Comparison of ENCODE assay signal across 8 mouse cellular contexts in the genomic region with DNA sequence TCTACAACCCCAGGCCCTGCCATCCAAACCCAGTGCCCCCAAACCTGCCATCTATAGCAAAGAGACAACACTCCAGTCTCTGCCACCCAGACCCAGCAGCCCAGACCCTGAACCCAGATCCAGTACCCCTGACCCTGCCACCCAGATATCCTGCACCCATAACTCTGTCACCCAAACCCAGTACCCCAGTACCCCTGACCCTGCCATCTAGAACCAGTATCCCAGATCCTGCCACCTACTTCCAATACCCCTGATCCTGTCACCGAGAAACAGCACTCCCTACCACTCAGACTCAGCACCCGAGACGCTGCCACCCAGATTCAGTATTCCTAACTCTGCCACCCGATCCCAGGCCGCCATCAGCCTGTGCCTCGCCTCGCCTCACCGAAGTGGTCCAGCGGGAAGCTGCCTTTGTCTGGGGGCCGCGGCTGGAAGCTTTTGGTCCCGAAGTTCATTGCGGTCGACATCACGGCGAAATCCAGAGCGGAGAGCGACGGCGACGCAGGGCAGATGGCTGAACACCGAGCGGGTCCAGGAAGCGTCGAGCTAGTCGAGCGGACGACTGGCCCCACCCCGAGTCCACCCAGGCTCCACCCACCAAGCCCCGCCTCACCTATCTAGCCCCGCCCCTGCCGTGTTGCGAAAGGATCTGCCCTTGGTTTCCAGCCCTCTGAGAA. TPM values are rescaled to one million over a fixed set of nuclear protein-coding genes. Genes with fewer than 3 reads are reported as not detected.
DNase-seq lines count a peak whose midpoint lies in the region; ATAC-seq and TF ChIP-seq lines count a peak whose summit lies in the region.

No protein-coding gene starts in this region.

- peak overlapping the region; percentile 96 to 99 (median 98) for H3K4me3 ChIP-seq in CH12.LX (replicated peaks in 1 of 3; ENCODE audit: low read depth in 2 of 3, low read length in 2 of 3, poor library complexity in 1 of 3)
- H3K4me3 ChIP-seq in forebrain, embryonic 11.5 days (ENCODE audit: low read depth, low read length), result peak overlapping the region; percentile 58
- H3K4me3 ChIP-seq in heart, postnatal 0 days (ENCODE audit: low read depth, low read length), result peak overlapping the region; percentile 68
- peak overlapping the region; percentile 86 for H3K4me3 ChIP-seq in liver, postnatal 0 days (ENCODE audit: low read depth, low read length)
- peak overlapping the region; percentile 82 for H3K4me3 ChIP-seq in neural tube, embryonic 14.5 days (ENCODE audit: low read depth, low read length)

- H3K9me3 ChIP-seq in CH12.LX (replicated peaks; ENCODE audit: low read length), result no peaks in the 10 kb centered on the region
- no peaks in the 10 kb centered on the region for H3K9me3 ChIP-seq in forebrain, embryonic 11.5 days (ENCODE audit: control insufficient read depth, low read length)
- H3K9me3 ChIP-seq in heart, postnatal 0 days (replicated peaks; ENCODE audit: control insufficient read depth, low read length), result no peaks in the 10 kb centered on the region
- H3K9me3 ChIP-seq in liver, postnatal 0 days (ENCODE audit: low read length), result no peaks in the 10 kb centered on the region
- no peaks in the 10 kb centered on the region for H3K9me3 ChIP-seq in neural tube, embryonic 14.5 days (ENCODE audit: control insufficient read depth, low read length)

- no peak for TF ChIP-seq EP300 in CH12.LX (IDR thresholded peaks at IDR 0.05; ENCODE audit: low read length)
- no peak for TF ChIP-seq EP300 in heart, postnatal 0 days (IDR thresholded peaks at IDR 0.05; ENCODE audit: low read depth)
- no peak for TF ChIP-seq EP300 in liver, postnatal 0 days (IDR thresholded peaks at IDR 0.05; ENCODE audit: low read depth)

- H3K36me3 ChIP-seq in CH12.LX (replicated peaks in 1 of 2; ENCODE audit: control insufficient read depth in 1 of 2, insufficient read depth in 1 of 2, low read length in 1 of 2), result peaks cover 19 to 28% of the 10 kb centered on the region in 2 experiments
- peaks cover 5% of the 10 kb centered on the region; the same call in 1 of the 2 replicates for H3K36me3 ChIP-seq in forebrain, embryonic 11.5 days (ENCODE audit: control insufficient read depth, insufficient read depth, low read length)
- peaks cover 25% of the 10 kb centered on the region for H3K36me3 ChIP-seq in heart, postnatal 0 days (replicated peaks; ENCODE audit: control insufficient read depth, insufficient read depth, low read length)
- H3K36me3 ChIP-seq in liver, postnatal 0 days (replicated peaks; ENCODE audit: insufficient read depth, low read length), result peaks cover 23% of the 10 kb centered on the region
- H3K36me3 ChIP-seq in neural tube, embryonic 14.5 days (ENCODE audit: control insufficient read depth, insufficient read depth, low read length), result peaks cover 18% of the 10 kb centered on the region

- H3K4me1 ChIP-seq in CH12.LX (ENCODE audit: control insufficient read depth in 1 of 2, insufficient read depth in 2 of 2), result peaks cover 3 to 12% of the 10 kb centered on the region in 2 experiments; a peak in 3 of 4 replicates
- H3K4me1 ChIP-seq in forebrain, embryonic 11.5 days (replicated peaks; ENCODE audit: control insufficient read depth, insufficient read depth, low read length), result 0 out of 2 replicates have a peak, but pooled peaks cover 2% of the 10 kb centered on the region
- 0 out of 2 replicates have a peak, but pooled peaks cover 5% of the 10 kb centered on the region for H3K4me1 ChIP-seq in heart, postnatal 0 days (ENCODE audit: control insufficient read depth, insufficient read depth)
- peaks cover 20% of the 10 kb centered on the region for H3K4me1 ChIP-seq in liver, postnatal 0 days (ENCODE audit: insufficient read depth)
- peaks cover 6% of the 10 kb centered on the region for H3K4me1 ChIP-seq in neural tube, embryonic 14.5 days (ENCODE audit: control insufficient read depth, insufficient read depth, low read length)

- peak; percentile 90 for DNase-seq in CH12.LX (ENCODE audit: extremely low read depth)
- peak; percentile 89 for DNase-seq in c-Kit-positive CD71-positive TER-119-negative erythroid progenitor cells, embryonic 14.5 days (ENCODE audit: low read depth)
- DNase-seq in forebrain, embryonic 11.5 days (ENCODE audit: low spot score), result peak; percentile 97
- DNase-seq in heart, postnatal 0 days (ENCODE audit: low spot score), result peak; percentile 94
- peak; percentile 98 to 99 for DNase-seq in kidney, postnatal 4 days
- peak; percentile 99 for DNase-seq in liver, postnatal 0 days
- peak; percentile 98 for DNase-seq in testis, postnatal 10 days (ENCODE audit: low spot score)

- peak overlapping the region; percentile 45 for H3K27ac ChIP-seq in CH12.LX (ENCODE audit: insufficient read depth, low read depth)
- H3K27ac ChIP-seq in forebrain, embryonic 11.5 days (ENCODE audit: low read depth, low read length), result 0 out of 2 replicates have a peak overlapping the region, but pooled peaks have one; percentile 3
- peak overlapping the region; percentile 79 for H3K27ac ChIP-seq in heart, postnatal 0 days (ENCODE audit: low read depth)
- peak overlapping the region; percentile 77 for H3K27ac ChIP-seq in liver, postnatal 0 days (ENCODE audit: low read depth)
- peak overlapping the region; percentile 64; the same call in 1 of the 2 replicates for H3K27ac ChIP-seq in neural tube, embryonic 14.5 days (ENCODE audit: low read depth, low read length)

- under 1% methylated on average over 33 of the region's 33 CpGs for WGBS in forebrain, embryonic 11.5 days
- WGBS in heart, postnatal 0 days, result under 1% methylated on average over 33 of the region's 33 CpGs
- WGBS in liver, postnatal 0 days (ENCODE audit: insufficient replicate concordance), result under 1% methylated on average over 33 of the region's 33 CpGs
- under 1% methylated on average over 33 of the region's 33 CpGs for WGBS in neural tube, embryonic 14.5 days

- H3K79me2 ChIP-seq in CH12.LX (replicated peaks; ENCODE audit: control insufficient read depth, extremely low read depth, insufficient read depth, poor library complexity, severe bottlenecking), result peaks cover 11% of the 10 kb centered on the region

- TF ChIP-seq CTCF in CH12.LX (conservative IDR thresholded peaks at IDR 0.05 in 1 of 2, IDR thresholded peaks at IDR 0.05 in 1 of 2; ENCODE audit: low read depth in 2 of 2, low read length in 2 of 2), result no peak
- TF ChIP-seq CTCF in heart, postnatal 0 days (IDR thresholded peaks at IDR 0.05; ENCODE audit: low read depth), result no peak
- TF ChIP-seq CTCF in liver, postnatal 0 days (IDR thresholded peaks at IDR 0.05; ENCODE audit: low read depth), result no peak

- H3K4me2 ChIP-seq in CH12.LX (ENCODE audit: insufficient read depth, low read depth, poor library complexity, severe bottlenecking), result peak overlapping the region; percentile 91
- H3K4me2 ChIP-seq in forebrain, embryonic 11.5 days (ENCODE audit: low read depth, low read length, severe bottlenecking), result peak overlapping the region; percentile 80
- peak overlapping the region; percentile 95 for H3K4me2 ChIP-seq in heart, postnatal 0 days (ENCODE audit: low read depth, low read length)
- H3K4me2 ChIP-seq in liver, postnatal 0 days (ENCODE audit: low read depth, low read length), result peak overlapping the region; percentile 84
- H3K4me2 ChIP-seq in neural tube, embryonic 14.5 days (ENCODE audit: low read depth, low read length), result peak overlapping the region; percentile 98

- peak; percentile 91 for ATAC-seq in forebrain, embryonic 11.5 days (replicated peaks; ENCODE audit: low FRiP score)
- ATAC-seq in heart, postnatal 0 days (ENCODE audit: insufficient read depth, low read depth), result peak; percentile 93
- peak; percentile 93 for ATAC-seq in liver, postnatal 0 days
- peak; percentile 94 for ATAC-seq in neural tube, embryonic 14.5 days (ENCODE audit: low read depth)

- peaks cover 12% of the 10 kb centered on the region for H3K27me3 ChIP-seq in CH12.LX (replicated peaks)
- H3K27me3 ChIP-seq in forebrain, embryonic 11.5 days (ENCODE audit: control insufficient read depth, insufficient read depth, low read length), result no peaks in the 10 kb centered on the region
- no peaks in the 10 kb centered on the region for H3K27me3 ChIP-seq in heart, postnatal 0 days (ENCODE audit: control insufficient read depth, insufficient read depth, low read length)
- no peaks in the 10 kb centered on the region for H3K27me3 ChIP-seq in liver, postnatal 0 days (ENCODE audit: insufficient read depth, low read length)
- H3K27me3 ChIP-seq in neural tube, embryonic 14.5 days (ENCODE audit: control insufficient read depth, insufficient read depth, low read length), result no peaks in the 10 kb centered on the region

- in situ Hi-C loops in CH12.LX (cut with MboI; ENCODE audit: low pct_ligation_motif_present, low pct_unique_long_range_greater_than_20kb, low sequenced_read_pairs), result no loop called here

- dilution Hi-C loops in CH12.LX (cut with MboI; ENCODE audit: extremely low pct_ligation_motif_present, extremely low pct_unique_long_range_greater_than_20kb, low sequenced_read_pairs), result no loop called here

- TF ChIP-seq RAD21 in CH12.LX (IDR thresholded peaks at IDR 0.05; ENCODE audit: low read depth, low read length), result no peak

- peak overlapping the region; percentile 95 for H3K9ac ChIP-seq in CH12.LX (ENCODE audit: insufficient read depth, low read depth)
- peak overlapping the region; percentile 83 for H3K9ac ChIP-seq in forebrain, embryonic 11.5 days (ENCODE audit: low read length)
- H3K9ac ChIP-seq in heart, postnatal 0 days (replicated peaks; ENCODE audit: low read depth, low read length), result peak overlapping the region; percentile 79
- H3K9ac ChIP-seq in liver, postnatal 0 days (replicated peaks), result peak overlapping the region; percentile 88
- peak overlapping the region; percentile 92 for H3K9ac ChIP-seq in neural tube, embryonic 14.5 days (replicated peaks; ENCODE audit: low read depth, low read length)

- TF ChIP-seq POLR2A in CH12.LX (IDR thresholded peaks at IDR 0.05; ENCODE audit: low read depth, low read length), result peak; percentile 57; the same call in 1 of the 2 replicates

RNA-seq across cellular contexts. Expression of a gene that starts 6.4 kb away (rescaled TPM):
- 30.1 and 38.8 TPM in 2 replicates for total RNA-seq in CH12.LX (2012; rRNA removed)
- total RNA-seq in CH12.LX (2014; rRNA removed), result 32.1 and 32.3 TPM in 2 replicates
- polyA plus RNA-seq in CH12.LX (2012; ENCODE audit: insufficient read length, low read depth), result 70.1 and 74.0 TPM in 2 replicates
- polyA plus RNA-seq in forebrain, embryonic 11.5 days (2014; fragmentation: Nextera tagmentation; extraction: Ambion mirVana), result 103 and 130 TPM in 2 replicates
- 120 and 123 TPM in 2 replicates for total RNA-seq in heart, postnatal 0 days (2014; rRNA removed; ENCODE audit: low replicate concordance)
- 88.6 and 97.6 TPM in 2 replicates for polyA plus RNA-seq in heart, postnatal 0 days (2015; fragmentation: Nextera tagmentation; extraction: Ambion mirVana)
- 34.4 and 37.1 TPM in 2 replicates for polyA plus RNA-seq in liver, postnatal 0 days (2015; fragmentation: Nextera tagmentation; extraction: Ambion mirVana)
- polyA plus RNA-seq in neural tube, embryonic 14.5 days (2014; fragmentation: Nextera tagmentation; extraction: Ambion mirVana), result 108 and 113 TPM in 2 replicates

RNA-seq across cellular contexts. Expression of a gene that starts 7.6 kb away (rescaled TPM):
- not detected in 2 replicates for total RNA-seq in CH12.LX (2012; rRNA removed)
- not detected in 2 replicates for total RNA-seq in CH12.LX (2014; rRNA removed)
- polyA plus RNA-seq in CH12.LX (2012; ENCODE audit: insufficient read length, low read depth), result not detected in 2 replicates
- not detected in 2 replicates for polyA plus RNA-seq in forebrain, embryonic 11.5 days (2014; fragmentation: Nextera tagmentation; extraction: Ambion mirVana)
- not detected in 2 replicates for total RNA-seq in heart, postnatal 0 days (2014; rRNA removed; ENCODE audit: low replicate concordance)
- not detected in 2 replicates for polyA plus RNA-seq in heart, postnatal 0 days (2015; fragmentation: Nextera tagmentation; extraction: Ambion mirVana)
- polyA plus RNA-seq in liver, postnatal 0 days (2015; fragmentation: Nextera tagmentation; extraction: Ambion mirVana), result not detected in 2 replicates
- polyA plus RNA-seq in neural tube, embryonic 14.5 days (2014; fragmentation: Nextera tagmentation; extraction: Ambion mirVana), result not detected in 2 replicates

RNA-seq across cellular contexts. Expression of a gene that starts 19.4 kb away (rescaled TPM):
- total RNA-seq in CH12.LX (2012; rRNA removed) (73.2 and 93.9 TPM in 2 replicates), CH12.LX (2014; rRNA removed) (53.9 and 55.3 TPM in 2 replicates)
- 61.8 and 70.7 TPM in 2 replicates for polyA plus RNA-seq in CH12.LX (2012; ENCODE audit: insufficient read length, low read depth)
- 1.9 and 2.0 TPM in 2 replicates for polyA plus RNA-seq in forebrain, embryonic 11.5 days (2014; fragmentation: Nextera tagmentation; extraction: Ambion mirVana)
- 0.53 and 1.5 TPM in 2 replicates for total RNA-seq in heart, postnatal 0 days (2014; rRNA removed; ENCODE audit: low replicate concordance)
- polyA plus RNA-seq in heart, postnatal 0 days (2015; fragmentation: Nextera tagmentation; extraction: Ambion mirVana), result 0.84 and 1.00 TPM in 2 replicates
- polyA plus RNA-seq in liver, postnatal 0 days (2015; fragmentation: Nextera tagmentation; extraction: Ambion mirVana), result 3.7 and 4.3 TPM in 2 replicates
- polyA plus RNA-seq in neural tube, embryonic 14.5 days (2014; fragmentation: Nextera tagmentation; extraction: Ambion mirVana), result 59.9 and 64.6 TPM in 2 replicates

RNA-seq across cellular contexts. Expression of a gene that starts 32.7 kb away (rescaled TPM):
- total RNA-seq in CH12.LX (2012; rRNA removed), result 0.08 and 0.13 TPM in 2 replicates
- not detected in 2 replicates for total RNA-seq in CH12.LX (2014; rRNA removed)
- not detected in 2 replicates for polyA plus RNA-seq in CH12.LX (2012; ENCODE audit: insufficient read length, low read depth)
- polyA plus RNA-seq in forebrain, embryonic 11.5 days (2014; fragmentation: Nextera tagmentation; extraction: Ambion mirVana), result 1.8 and 1.9 TPM in 2 replicates
- 38.2 and 39.1 TPM in 2 replicates for total RNA-seq in heart, postnatal 0 days (2014; rRNA removed; ENCODE audit: low replicate concordance)
- 23.0 and 23.7 TPM in 2 replicates for polyA plus RNA-seq in heart, postnatal 0 days (2015; fragmentation: Nextera tagmentation; extraction: Ambion mirVana)
- 14.5 and 14.7 TPM in 2 replicates for polyA plus RNA-seq in liver, postnatal 0 days (2015; fragmentation: Nextera tagmentation; extraction: Ambion mirVana)
- polyA plus RNA-seq in neural tube, embryonic 14.5 days (2014; fragmentation: Nextera tagmentation; extraction: Ambion mirVana), result 1.8 and 2.2 TPM in 2 replicates

Comparison
In these comparisons a context has a peak if more than half of its experiments do, and no peak if none do; other contexts are left out.
1. Peak in every context shown above with its lines: DNase-seq, ATAC-seq, H3K4me3 ChIP-seq and H3K27ac ChIP-seq.
2. H3K27ac ChIP-seq: peak in every context shown above with its lines; median percentile 79 in heart, postnatal 0 days; 77 in liver, postnatal 0 days; 64 in neural tube, embryonic 14.5 days; 45 in CH12.LX; 3 in forebrain, embryonic 11.5 days.
3. RNA of a gene that starts 19.4 kb away (polyA plus RNA-seq): 61.8 to 70.7 TPM in CH12.LX and 59.9 to 64.6 TPM in neural tube, embryonic 14.5 days; 3.7 to 4.3 TPM in liver, postnatal 0 days, 1.9 to 2.0 TPM in forebrain, embryonic 11.5 days and 0.84 to 1.00 TPM in heart, postnatal 0 days; every median in the first group is over 10 times any median in the second.